Mouse (Mus musculus) heart, postnatal 25 days (tissue): ENCODE measurements at regions not wholly inside any gene's neighbourhood (a gene's known extent, or its start where the extent isn't known, plus 50 kb on each side); places are given as distances from the start of the nearest gene placed in this dataset.

Experiments
- DNase-seq: peaks from one replicate; pipeline ENCODE4 v3.0.0; 2022; ENCODE audit warnings: low spot score
- intact Hi-C: fragments of 180-260 bp; cut with DNase I; formaldehyde crosslinking; loops from one replicate; pipeline ENCODE4 v1.15.1; 2025

DNA sequence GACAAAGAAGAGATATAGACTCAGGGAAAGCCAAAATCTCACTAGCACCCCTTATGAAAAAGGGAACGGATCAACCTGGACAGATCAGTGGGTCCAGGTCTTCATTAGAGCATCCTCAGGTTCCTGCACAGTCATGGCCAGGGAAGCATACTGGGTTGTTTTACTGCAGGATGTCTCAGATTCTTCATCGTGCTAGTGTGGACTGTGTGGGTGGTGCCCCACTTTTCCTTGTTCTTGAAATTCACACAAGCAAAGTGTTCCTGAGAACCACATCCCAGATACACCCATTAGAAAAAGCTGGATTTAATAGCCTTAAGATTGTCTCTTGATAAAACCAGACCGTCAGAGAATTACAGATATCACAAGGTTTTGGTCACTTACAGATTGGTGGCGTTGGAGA is 107.1 kb downstream of the 2410131K14Rik start:
- DNase-seq: no peak
- intact Hi-C loops: no loop called here

DNA sequence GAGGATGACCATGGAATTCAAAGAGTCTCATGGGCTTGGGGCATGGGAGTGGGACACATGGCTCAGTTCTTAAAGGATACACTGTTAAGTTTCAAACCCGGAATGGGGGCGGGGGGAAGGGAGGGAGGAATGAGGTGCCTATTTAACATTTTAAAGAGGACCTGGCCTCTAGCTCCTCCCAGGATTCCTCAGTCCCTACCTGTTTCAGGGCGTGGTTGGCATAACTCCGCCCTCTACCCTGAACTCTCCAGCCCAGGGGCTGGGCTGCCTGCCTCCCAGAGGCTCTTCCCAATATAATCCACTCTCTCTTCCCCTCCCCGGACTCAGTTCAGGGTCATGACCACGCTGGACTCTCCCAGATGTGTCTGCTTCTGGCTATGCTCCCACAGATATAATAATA is 108.0 kb downstream of the 2410131K14Rik start:
- intact Hi-C loops: no loop called here
- no peak for DNase-seq

DNA sequence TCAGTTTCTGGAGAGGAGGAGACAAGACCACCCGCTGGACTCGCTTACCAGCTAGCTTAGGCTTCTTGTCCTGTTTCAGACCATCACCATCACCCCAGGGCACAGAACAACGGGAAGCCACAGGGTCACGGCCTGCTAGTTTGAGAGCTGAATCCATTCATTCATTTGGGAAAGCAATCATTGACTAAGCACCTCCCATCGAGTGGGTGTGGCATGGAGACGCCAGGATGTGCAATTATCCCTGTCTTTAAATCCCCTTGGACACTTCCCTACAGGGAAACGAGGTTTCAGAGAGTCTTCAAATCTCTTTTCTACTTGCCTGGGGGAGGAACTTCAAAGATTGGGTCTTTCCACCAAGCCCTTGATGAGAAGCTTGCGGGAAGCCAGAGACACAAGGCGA is 108.7 kb downstream of the 2410131K14Rik start:
- DNase-seq: no peak
- intact Hi-C loops: no loop called here

DNA sequence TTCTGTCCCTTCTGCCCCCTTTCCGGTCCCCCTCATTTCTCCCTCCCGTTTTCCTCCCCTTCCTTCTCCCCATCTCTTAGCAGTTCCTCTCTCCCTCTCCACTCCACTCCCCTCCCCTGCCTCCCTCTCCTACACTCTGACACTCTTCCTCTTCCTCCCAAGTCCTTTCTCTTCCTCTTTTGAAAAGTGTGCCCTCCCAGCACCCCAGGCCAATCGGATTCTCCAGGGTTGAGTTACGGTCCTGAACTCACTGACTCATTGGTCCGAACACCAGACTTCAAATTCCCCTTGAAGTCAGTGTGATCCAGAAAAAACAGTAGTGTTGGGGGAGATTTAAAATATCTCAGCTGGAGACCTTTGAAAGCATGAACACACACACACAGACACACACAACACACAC is 109.1 kb downstream of the 2410131K14Rik start:
- intact Hi-C loops: no loop called here
- no peak for DNase-seq

DNA sequence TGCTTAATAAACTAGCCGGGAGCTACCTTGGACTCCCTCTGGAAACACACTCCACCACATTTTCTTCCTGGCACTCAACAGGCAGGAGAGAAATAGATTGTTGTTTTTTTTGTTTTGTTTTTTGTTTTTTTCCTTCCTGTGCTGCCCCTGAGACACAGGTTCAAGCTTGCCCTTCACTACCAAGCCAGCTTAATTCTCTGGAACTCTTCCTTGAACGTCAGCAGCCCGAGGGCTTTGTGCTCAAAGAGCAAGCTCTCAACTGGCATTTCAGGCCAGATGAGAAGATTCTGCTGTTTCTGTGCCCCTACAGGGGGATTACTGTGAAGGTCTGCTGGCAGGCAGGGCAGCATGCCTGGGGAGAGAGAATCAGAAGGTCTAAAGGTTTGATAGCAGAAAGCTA is 109.8 kb downstream of the 2410131K14Rik start:
- intact Hi-C loops: no loop called here
- no peak for DNase-seq

DNA sequence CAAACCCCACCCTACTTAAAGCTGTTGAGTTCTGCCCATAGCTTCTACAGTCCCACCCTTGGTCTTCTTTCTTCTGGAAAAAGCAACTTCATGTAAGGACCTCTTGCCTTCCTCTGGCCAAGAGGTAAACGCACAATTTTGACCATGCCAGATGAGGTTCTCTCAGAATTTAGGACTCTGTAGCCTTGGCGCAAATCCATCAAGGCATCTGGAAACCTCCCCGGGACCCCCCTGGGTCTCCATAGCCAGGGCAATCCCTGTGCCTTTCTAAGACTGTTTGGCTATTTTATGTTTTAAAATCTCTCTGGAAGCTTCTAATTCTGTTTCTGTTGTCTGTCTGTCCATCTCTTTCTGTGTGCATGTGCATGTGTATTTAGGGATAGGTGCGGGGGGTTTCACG is 110.3 kb downstream of the 2410131K14Rik start:
- intact Hi-C loops: no loop called here
- no peak for DNase-seq

DNA sequence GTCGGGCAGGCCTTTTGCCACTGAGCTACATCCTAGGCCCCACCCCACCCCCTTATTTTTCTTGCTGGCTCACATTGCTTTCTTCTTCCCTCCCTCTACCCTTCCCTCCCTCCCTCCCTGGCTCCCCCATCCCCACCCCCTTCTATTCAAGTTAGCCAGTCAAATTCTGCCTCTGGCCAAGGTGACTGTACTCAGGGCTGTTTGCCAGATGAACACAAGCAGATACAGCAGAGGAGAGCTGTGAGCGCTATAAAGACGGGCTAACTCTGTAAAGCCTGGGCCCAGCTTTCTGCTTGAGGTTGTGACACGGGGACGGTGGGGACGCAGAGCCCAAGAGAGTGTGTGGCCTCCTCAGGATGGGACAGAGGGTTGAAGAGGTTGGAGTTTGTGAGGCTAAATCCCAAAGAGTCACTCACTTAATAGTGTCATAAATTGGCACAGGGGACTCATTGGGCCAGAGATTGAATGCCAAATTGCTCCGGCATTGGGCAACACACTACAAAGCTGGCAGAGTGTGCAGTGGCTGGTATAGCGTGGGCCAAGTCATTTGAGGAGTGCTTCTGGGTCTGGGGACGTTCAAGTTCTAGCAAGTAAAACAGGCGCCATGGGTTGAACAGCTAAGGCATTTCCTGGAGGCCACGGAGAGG is 110.8 kb downstream of the 2410131K14Rik start:
- intact Hi-C loops: no loop called here
- no peak for DNase-seq

DNA sequence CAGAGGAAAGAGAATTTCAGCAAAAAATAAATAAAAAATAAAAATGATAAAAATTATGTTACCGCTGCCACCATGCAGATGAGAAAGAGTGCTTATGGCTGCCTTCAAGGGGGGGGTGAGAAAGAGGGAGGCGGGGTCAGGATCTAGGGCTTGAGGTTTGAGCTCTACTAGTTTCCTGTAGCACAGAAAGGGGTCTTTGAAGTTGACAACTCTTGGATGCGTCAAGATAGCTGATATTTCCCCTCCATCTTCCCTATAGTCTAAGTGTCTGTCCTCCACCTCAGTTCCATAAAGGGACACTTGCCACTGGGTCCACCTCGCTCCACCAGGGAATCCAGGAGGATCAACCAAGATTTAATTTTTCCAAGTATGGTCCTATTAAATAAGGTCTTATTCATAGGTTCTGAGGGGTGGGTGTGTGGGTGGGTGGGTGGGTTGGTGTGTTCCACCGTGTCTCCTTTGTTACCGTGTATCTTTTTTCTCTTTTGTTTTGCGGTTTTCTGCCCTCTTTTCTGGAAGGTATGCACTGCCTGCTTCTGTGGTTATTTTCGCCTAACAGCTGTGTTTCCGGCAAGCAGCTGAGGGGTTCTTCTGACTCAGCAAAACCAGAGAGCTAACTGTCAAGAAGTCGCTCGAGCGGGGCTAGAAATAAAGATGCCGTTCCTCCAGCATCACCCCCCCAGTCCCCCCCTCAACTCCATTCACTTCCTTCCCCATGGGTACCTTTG is 114.8 kb downstream of the 2410131K14Rik start:
- no peak for DNase-seq
- intact Hi-C loops: no loop called here

DNA sequence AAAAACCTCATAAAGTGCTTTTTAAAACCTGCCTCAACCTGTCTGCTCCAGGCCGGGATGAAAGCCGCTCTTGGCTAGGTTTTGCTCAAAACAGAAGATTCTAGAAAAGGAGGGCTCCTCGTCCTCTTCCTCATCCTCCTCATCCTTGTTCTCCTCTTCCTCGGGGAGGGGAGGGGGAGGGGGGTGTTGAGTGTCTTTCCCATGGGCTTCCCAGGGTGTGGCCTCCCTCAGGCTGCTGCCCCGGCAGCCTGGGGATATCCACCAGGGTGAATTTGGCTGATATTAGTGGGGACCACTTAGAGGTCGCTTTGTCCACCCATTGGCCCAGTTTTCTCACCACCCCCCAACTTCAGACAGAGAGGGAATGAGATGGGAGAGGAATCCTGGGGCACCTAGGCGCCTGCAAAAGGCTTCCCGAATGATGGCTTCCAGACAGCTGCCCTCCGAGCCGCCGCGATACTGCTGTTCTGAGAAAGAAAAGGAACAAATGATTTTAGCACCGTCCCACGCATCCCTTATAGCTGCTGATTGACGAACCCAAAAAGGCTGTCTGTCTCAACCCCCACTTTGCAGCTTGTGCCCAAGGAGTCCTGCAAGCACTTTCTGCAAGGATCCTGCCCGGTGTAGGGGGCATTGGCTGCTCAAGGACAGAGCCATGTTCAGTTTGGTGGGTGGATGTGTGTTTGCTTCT is 115.5 kb downstream of the 2410131K14Rik start:
- no peak for DNase-seq
- intact Hi-C loops: no loop called here

DNA sequence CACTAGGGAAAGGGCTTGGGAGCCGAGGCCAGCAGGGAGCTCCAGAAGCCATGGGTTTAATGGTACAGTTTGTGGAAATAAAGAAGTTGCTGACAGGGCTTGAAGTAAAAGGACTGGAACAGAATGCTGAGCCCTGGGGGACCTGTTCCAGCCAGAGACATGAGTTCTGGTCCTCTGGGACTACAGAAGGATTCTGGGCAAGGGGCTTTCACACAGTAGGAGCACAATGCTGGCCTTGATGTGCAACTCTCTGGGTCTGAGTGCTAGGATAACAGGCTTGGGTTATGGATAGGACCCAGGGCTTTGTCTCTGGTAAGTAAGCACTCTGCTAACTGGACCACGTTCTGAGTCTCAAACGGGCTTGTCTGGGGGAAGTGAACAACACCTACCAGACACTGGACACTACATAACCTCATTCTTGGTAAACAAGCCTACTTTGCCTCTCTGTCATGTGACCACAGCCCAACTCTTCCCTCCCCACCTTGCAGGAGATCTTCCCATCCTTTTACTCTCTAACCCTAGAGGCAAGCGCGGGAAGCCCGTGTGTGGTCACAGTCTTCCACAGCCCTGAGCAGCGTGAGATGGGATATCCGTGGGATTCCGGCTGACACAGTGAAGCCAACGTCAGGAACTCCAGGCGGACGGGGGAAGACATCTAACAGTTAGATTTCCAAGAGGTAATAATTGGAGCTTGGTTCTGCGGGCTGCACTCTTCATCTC is 116.3 kb downstream of the 2410131K14Rik start:
- DNase-seq: no peak
- intact Hi-C loops: no loop called here

DNA sequence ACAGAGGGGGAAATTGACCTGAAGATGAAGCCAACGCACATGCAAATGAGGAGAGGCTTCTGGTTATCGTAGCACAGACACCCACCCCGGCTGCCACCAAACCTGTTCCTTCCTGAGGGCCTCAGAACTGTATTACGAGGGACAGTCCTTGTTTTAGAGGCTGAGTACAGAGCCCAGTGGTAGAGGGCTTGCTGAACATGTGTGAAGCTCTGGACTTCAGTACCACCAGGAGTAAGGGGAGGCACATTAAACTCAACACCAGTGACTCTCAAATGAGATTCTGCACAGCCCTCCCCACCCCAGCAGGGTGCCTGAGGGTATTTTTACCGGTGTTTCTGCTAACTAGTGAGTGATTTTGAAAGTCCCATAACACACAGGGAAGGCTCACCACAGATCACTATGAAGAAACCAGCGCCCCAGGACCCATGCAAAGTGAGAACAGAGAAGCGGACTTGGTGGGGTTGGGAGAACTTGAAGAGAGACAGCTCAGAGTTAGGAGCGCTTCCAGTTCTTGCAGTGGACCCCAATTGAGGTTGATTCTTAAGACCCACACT is 116.9 kb downstream of the 2410131K14Rik start:
- DNase-seq: no peak
- intact Hi-C loops: no loop called here

DNA sequence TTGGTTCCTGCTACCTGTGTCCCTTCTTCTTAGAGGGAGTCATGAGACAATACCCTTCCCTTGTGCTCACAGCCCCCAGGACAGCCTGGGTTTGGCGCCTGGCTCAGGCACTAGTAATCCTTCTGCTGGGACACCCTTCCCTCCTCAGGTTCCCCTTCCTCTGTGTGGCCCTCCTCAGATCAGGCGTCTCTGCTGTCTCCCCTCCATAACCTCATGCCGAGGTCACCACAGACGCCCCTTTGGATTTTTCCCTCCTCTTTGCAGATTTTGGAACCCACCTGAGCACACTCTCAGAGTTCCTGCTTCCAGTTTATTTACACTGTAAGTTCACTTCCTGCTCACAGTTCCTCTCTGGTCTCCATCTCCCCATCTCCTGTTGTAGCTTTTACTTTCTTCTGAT is 117.7 kb downstream of the 2410131K14Rik start:
- intact Hi-C loops: no loop called here
- DNase-seq: no peak

DNA sequence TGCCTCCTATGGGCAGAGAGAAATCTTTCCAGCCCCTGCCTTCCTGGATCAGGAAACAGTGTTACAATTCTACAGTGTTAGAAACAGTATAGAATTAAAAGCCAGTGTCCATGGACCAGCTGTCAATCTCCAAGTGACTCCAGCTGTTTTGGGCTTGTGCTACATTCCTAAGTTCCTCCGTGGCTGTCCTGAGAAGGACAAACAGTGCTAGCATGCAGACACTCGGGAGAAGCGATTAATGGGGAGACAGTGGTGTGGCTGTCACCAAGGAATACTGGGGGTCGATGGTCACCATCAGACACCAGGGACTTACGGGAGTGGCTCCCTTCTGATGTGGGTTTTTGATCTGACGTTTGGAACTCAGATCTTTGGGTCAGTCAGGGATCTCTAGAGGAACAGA is 118.1 kb downstream of the 2410131K14Rik start:
- intact Hi-C loops: no loop called here
- no peak for DNase-seq

DNA sequence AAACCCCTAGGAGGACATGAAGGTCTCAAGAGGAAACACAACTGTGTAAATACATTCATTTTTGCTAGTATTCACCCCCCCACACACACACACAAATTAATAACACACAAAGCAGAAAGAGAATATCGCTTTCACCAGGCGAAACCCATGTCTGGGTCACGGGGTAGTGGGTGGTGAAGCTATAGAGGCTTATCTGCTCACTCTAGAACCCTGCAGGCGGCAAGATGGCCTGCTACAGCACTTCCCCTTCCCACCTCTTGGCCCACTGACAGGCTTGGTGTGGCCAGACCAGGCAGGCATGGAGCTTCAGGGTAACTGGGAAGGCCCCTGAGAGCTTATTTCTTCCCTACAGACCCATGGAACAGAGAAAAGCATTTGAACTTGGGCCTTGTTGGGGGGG is 119.6 kb downstream of the 2410131K14Rik start:
- intact Hi-C loops: no loop called here
- no peak for DNase-seq

DNA sequence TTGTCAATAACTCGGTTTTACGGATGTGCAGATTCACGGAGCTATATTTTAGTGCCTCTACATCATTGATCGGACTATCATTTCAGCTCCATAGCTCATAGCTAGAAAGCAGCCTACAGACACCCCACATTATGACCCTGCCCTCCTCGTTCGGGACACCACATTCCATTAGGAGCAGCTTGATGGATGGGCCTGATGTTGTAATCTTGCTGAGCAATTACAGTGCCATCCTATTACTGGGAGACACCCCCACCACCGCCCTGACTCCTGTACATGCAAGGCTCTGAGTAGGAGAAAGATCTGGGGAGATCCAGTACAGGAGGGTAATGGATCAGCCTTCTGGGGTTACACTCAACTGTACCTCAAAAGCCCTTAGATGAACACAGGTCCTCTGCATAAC is 120.2 kb downstream of the 2410131K14Rik start:
- intact Hi-C loops: no loop called here
- DNase-seq: no peak

DNA sequence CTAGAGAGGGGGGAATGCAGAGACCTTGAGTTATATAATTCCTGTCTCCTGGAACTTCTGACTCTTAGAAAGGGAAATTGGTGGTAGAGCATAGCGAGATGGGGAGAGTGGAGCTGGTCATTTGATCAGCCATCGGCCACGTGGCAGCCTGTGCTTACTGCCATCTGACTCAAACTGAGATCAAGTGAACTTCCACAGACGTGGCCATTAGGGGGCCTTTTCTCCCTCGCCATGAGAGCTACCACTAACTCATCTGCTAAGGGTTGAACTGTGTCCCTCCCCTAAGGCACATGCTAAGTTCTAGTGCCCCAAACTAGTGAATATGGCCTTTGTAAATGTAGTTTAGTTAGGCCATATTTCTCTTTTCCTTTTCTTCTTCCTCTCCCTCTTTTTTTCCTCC is 120.6 kb downstream of the 2410131K14Rik start:
- DNase-seq: no peak
- intact Hi-C loops: no loop called here

DNA sequence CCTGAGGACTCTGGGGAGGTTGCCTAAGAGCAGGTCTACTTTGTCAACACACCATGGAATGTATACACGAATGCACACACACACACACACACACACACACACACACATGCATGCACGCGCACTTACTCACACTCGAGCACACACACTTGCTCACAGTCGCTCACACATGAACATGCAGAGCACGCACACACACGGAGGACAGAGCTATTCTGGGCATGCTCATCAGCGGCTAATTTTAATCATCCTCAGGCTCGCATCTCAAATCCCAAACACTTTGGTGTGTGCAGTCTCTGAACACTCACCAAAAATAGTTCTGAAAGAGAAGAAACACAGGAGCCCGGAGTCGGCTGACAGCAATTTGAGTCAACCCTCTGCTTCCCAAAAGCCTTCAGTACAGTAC is 122.0 kb downstream of the 2410131K14Rik start:
- no peak for DNase-seq
- intact Hi-C loops: no loop called here

DNA sequence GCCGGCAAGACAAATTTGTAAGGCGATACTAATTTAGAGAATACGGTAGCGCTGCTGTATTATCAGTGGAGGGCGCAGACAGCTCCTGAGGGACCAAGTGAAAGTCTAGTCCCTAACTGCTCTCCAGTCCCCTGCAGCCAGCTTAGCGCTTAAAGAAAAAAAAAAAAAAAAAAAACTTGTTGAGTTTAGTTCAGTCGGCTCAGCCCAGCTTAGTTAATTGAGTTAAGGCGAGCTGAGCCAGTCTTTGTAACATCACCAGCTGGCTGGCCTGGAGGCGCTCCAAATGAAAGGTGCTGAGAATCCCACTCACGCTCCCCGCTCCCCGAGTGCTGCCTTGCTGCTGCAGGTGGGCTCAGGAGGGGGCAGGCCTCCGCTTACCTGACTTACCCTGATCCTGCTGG is 128.6 kb downstream of the 2410131K14Rik start:
- intact Hi-C loops: no loop called here
- DNase-seq: no peak

DNA sequence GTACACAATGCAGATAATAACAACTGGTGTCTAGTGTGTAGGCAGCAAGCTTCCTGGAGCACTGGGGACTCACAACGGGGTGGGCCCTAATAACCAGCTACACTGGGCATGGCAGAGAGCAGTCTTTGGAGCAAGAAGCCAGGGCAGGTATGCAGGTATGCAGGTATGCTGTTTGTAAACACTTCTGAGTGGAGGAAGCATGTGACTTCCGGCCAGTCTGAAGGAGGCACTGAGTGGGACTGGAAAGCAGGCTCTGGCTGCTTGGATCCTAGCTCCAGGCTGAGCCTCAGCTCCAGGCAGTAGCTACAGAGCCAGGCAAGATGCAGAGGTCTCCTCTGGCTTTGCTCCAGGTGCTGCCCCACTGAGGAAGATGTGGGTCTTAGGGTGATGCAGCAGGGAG is 129.9 kb downstream of the 2410131K14Rik start:
- intact Hi-C loops: no loop called here
- DNase-seq: no peak

DNA sequence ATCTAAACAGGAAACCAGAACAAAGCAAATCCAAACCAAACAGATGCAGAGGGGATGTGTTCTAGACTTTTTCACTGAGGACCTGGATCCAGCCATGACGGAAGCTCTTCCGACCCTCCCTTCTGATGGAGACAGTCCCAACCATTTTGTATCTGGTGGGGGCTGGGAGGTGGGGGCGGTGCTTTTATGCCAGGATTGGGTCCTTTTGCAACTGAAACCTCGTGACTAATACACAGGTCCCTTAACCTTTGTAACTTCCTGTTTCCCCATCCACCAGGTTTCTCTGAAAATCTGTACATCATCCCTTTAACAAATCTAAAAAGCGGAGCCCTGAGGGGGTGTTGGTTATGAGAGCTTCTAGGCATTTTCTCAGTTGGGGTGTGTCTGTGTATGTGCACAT is 130.9 kb downstream of the 2410131K14Rik start:
- intact Hi-C loops: no loop called here
- DNase-seq: no peak

DNA sequence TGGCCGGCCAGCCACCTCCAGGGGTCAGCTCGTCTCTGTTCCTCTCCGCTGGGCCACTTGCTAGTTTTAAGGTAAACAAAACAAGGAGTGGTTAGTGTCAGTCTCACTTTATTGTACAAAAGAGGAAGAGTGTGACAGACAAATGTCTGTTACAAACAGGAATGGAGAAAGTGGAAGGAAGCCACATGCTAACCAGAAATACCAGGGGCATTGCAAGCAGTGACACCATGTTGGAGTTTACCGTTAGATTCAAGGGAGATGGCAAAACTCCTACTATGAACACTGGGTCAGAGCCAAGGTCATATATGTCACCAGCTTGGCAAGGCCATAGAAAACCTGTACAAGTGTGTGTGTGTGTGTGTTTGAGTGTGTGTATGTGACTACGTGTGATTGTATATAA is 131.5 kb downstream of the 2410131K14Rik start:
- DNase-seq: no peak

More for the DNA sequence above, 131.5 kb downstream of the 2410131K14Rik start:
- intact Hi-C loops: no loop called here
